Comparison of ENCODE assay signal across 10 mouse cellular contexts in the genomic region with DNA sequence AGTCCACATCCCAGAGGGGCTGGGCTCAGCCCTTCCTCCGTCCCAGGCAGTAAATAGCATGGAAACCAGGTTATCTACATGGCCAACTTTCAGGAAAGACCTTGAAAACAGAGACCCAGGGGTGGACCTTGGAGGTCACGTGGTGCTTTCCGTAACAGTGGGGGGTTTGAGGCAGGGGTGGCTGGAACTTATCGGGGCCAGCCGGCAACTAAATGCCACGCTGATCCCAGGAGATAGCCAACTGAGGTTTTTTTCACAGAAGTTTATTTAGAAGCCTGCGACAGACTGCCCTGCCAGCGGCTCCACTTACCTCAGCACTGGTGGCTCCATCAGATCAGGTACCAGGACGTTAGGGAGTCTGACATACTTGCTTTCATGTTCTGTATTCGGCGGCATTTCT. TPM values are rescaled to one million over a fixed set of nuclear protein-coding genes. Genes with fewer than 3 reads are reported as not detected.
DNase-seq lines count a peak whose midpoint lies in the region; ATAC-seq and TF ChIP-seq lines count a peak whose summit lies in the region.
"Had no signal": no experiment of that assay in that cellular context is flagged by ENCODE, and none has a peak within 500 bp of the region (broad histone marks: within the 10 kb centered on the region; RNA-seq: fewer than 3 reads in every experiment).

No protein-coding gene starts in this region.

- ATAC-seq in hindbrain, embryonic 14.5 days (ENCODE audit: low FRiP score) = no peak
- ATAC-seq in hindbrain, embryonic 13.5 days (ENCODE audit: low FRiP score) = no peak
- ATAC-seq in liver, embryonic 14.5 days (ENCODE audit: insufficient read depth) = peak; percentile 70
- ATAC-seq: Patski had no signal

- H3K9ac ChIP-seq in hindbrain, embryonic 14.5 days = no peak overlapping the region
- no peak overlapping the region for H3K9ac ChIP-seq in hindbrain, embryonic 13.5 days
- no peak overlapping the region for H3K9ac ChIP-seq in liver, embryonic 14.5 days (replicated peaks)

- H3K36me3 ChIP-seq in hindbrain, embryonic 10.5 days = no peaks in the 10 kb centered on the region
- no peaks in the 10 kb centered on the region for H3K36me3 ChIP-seq in hindbrain, embryonic 14.5 days (replicated peaks; ENCODE audit: control insufficient read depth, insufficient read depth)
- no peaks in the 10 kb centered on the region for H3K36me3 ChIP-seq in hindbrain, embryonic 13.5 days
- H3K36me3 ChIP-seq in liver, embryonic 14.5 days (replicated peaks; ENCODE audit: control insufficient read depth, insufficient read depth, low read depth) = no peaks in the 10 kb centered on the region
- H3K36me3 ChIP-seq in thymus, adult 2 months (ENCODE audit: control insufficient read depth, insufficient read depth, low read length) = no peaks in the 10 kb centered on the region

- peak; percentile 12 for DNase-seq in hindbrain, embryonic 10.5 days (ENCODE audit: low spot score)
- DNase-seq in hindbrain, embryonic 14.5 days (ENCODE audit: low spot score) = no peak
- DNase-seq in c-Kit-positive CD71-positive TER-119-negative erythroid progenitor cells, embryonic 14.5 days (ENCODE audit: low read depth) = peak; percentile 20
- DNase-seq in liver, embryonic 14.5 days (ENCODE audit: low read depth in 3 of 3, low spot score in 3 of 3) = no peak
- no peak for DNase-seq in thymus, adult 2 months
- no peak for DNase-seq in MN1 (ENCODE audit: low spot score)
- no peak for DNase-seq in ovary, postnatal 10 days (ENCODE audit: low spot score)
- DNase-seq: cerebellum, adult 2 months had no signal

- no peak overlapping the region for H3K4me2 ChIP-seq in hindbrain, embryonic 14.5 days (replicated peaks)
- peak overlapping the region; percentile 29; the same call in 1 of the 2 replicates for H3K4me2 ChIP-seq in hindbrain, embryonic 13.5 days
- peak overlapping the region; percentile 48 for H3K4me2 ChIP-seq in liver, embryonic 14.5 days (ENCODE audit: low read depth)

- TF ChIP-seq CTCF in liver, embryonic 14.5 days (IDR thresholded peaks at IDR 0.05; ENCODE audit: low read depth) = no peak
- TF ChIP-seq CTCF in thymus, adult 2 months (IDR thresholded peaks at IDR 0.05; ENCODE audit: borderline replicate concordance, control insufficient read depth, extremely low read depth, insufficient read depth, low read length, poor library complexity) = no peak

- no peak overlapping the region for H3K27ac ChIP-seq in hindbrain, embryonic 10.5 days
- no peak overlapping the region for H3K27ac ChIP-seq in hindbrain, embryonic 14.5 days
- H3K27ac ChIP-seq in hindbrain, embryonic 13.5 days = no peak overlapping the region
- H3K27ac ChIP-seq in liver, embryonic 14.5 days = no peak overlapping the region
- no peak overlapping the region for H3K27ac ChIP-seq in thymus, adult 2 months (ENCODE audit: control insufficient read depth, insufficient read depth, low read length)

- H3K9me3 ChIP-seq in hindbrain, embryonic 10.5 days = no peaks in the 10 kb centered on the region
- no peaks in the 10 kb centered on the region for H3K9me3 ChIP-seq in hindbrain, embryonic 14.5 days (ENCODE audit: control insufficient read depth, low read length)
- H3K9me3 ChIP-seq in hindbrain, embryonic 13.5 days = no peaks in the 10 kb centered on the region
- no peaks in the 10 kb centered on the region for H3K9me3 ChIP-seq in liver, embryonic 14.5 days (ENCODE audit: control insufficient read depth, low read length)

- peaks cover 22% of the 10 kb centered on the region for H3K27me3 ChIP-seq in hindbrain, embryonic 10.5 days (ENCODE audit: insufficient read depth, poor library complexity, severe bottlenecking)
- no peaks in the 10 kb centered on the region; the same call in 1 of the 2 replicates for H3K27me3 ChIP-seq in hindbrain, embryonic 14.5 days (ENCODE audit: control insufficient read depth, insufficient read depth, low read length)
- H3K27me3 ChIP-seq in hindbrain, embryonic 13.5 days = peaks cover 26% of the 10 kb centered on the region
- H3K27me3 ChIP-seq in liver, embryonic 14.5 days (ENCODE audit: control insufficient read depth, insufficient read depth, low read length) = no peaks in the 10 kb centered on the region; the same call in 1 of the 2 replicates
- H3K27me3 ChIP-seq in thymus, adult 2 months (ENCODE audit: control insufficient read depth, insufficient read depth, low read length) = no peaks in the 10 kb centered on the region
- H3K27me3 ChIP-seq: Patski had no signal

- peak overlapping the region; percentile 30 for H3K4me3 ChIP-seq in hindbrain, embryonic 10.5 days
- H3K4me3 ChIP-seq in hindbrain, embryonic 14.5 days (replicated peaks; ENCODE audit: low read length) = no peak overlapping the region
- no peak overlapping the region for H3K4me3 ChIP-seq in hindbrain, embryonic 13.5 days
- H3K4me3 ChIP-seq in liver, embryonic 14.5 days (ENCODE audit: insufficient read depth in 1 of 2, low read depth in 2 of 2, low read length in 2 of 2) = peak overlapping the region; percentile 28 to 34
- H3K4me3 ChIP-seq in thymus, adult 2 months (ENCODE audit: control insufficient read depth, insufficient read depth, low read length) = no peak overlapping the region

- TF ChIP-seq EP300 in liver, embryonic 14.5 days (IDR thresholded peaks at IDR 0.05; ENCODE audit: low read depth) = 0 out of 2 replicates have a peak, but pooled peaks have one; percentile 20

- 8% methylated on average over 11 of the region's 11 CpGs for WGBS in hindbrain, embryonic 10.5 days
- WGBS in hindbrain, embryonic 14.5 days = 11% methylated on average over 11 of the region's 11 CpGs
- 10% methylated on average over 11 of the region's 11 CpGs for WGBS in hindbrain, embryonic 13.5 days
- 2% methylated on average over 11 of the region's 11 CpGs for WGBS in liver, embryonic 14.5 days (ENCODE audit: insufficient replicate concordance)
- WGBS in thymus, adult 2 months = 29% methylated on average over 11 of the region's 11 CpGs

- TF ChIP-seq POLR2A in thymus, adult 2 months (IDR thresholded peaks at IDR 0.05; ENCODE audit: control insufficient read depth, extremely low read depth, insufficient read depth, low read length, poor library complexity) = no peak

- H3K4me1 ChIP-seq in hindbrain, embryonic 10.5 days (replicated peaks) = peaks cover 6% of the 10 kb centered on the region
- H3K4me1 ChIP-seq in hindbrain, embryonic 14.5 days (replicated peaks; ENCODE audit: control insufficient read depth, insufficient read depth, low read length) = no peaks in the 10 kb centered on the region
- 0 out of 2 replicates have a peak, but pooled peaks cover 4% of the 10 kb centered on the region for H3K4me1 ChIP-seq in hindbrain, embryonic 13.5 days (replicated peaks)
- peaks cover 2 to 7% of the 10 kb centered on the region in 2 experiments; a peak in 3 of 4 replicates for H3K4me1 ChIP-seq in liver, embryonic 14.5 days (replicated peaks; ENCODE audit: control insufficient read depth in 2 of 2, insufficient read depth in 2 of 2, low read length in 1 of 2)
- H3K4me1 ChIP-seq in thymus, adult 2 months (replicated peaks; ENCODE audit: control insufficient read depth, insufficient read depth, low read length) = no peaks in the 10 kb centered on the region

RNA-seq across cellular contexts. Expression of a gene that starts 16.2 kb away (rescaled TPM):
- 14.2 and 16.8 TPM in 2 replicates for polyA plus RNA-seq in hindbrain, embryonic 10.5 days (2016; fragmentation: Nextera tagmentation; extraction: Ambion mirVana)
- polyA plus RNA-seq in hindbrain, embryonic 14.5 days (2014; fragmentation: Nextera tagmentation; extraction: Ambion mirVana) = 28.2 and 29.0 TPM in 2 replicates
- 32.3 and 59.4 TPM in 2 replicates for polyA plus RNA-seq in hindbrain, embryonic 13.5 days (2015; fragmentation: Nextera tagmentation; extraction: Ambion mirVana)
- polyA plus RNA-seq in liver, embryonic 14.5 days (2012; rRNA removed) = 0.16 and 0.30 TPM in 2 replicates
- 0.38 and 0.63 TPM in 2 replicates for polyA plus RNA-seq in liver, embryonic 14.5 days (2014; fragmentation: Nextera tagmentation; extraction: Ambion mirVana)
- 87.2 and 126 TPM in 2 replicates for polyA plus RNA-seq in thymus, adult 2 months (2012; rRNA removed)

RNA-seq across cellular contexts. Expression of a gene that starts 16.7 kb away (rescaled TPM):
- polyA plus RNA-seq in hindbrain, embryonic 10.5 days (2016; fragmentation: Nextera tagmentation; extraction: Ambion mirVana) = 0.54 TPM in 1 of 2 replicates, not detected in the other
- polyA plus RNA-seq in hindbrain, embryonic 14.5 days (2014; fragmentation: Nextera tagmentation; extraction: Ambion mirVana) = 1.1 and 1.2 TPM in 2 replicates
- 1.4 and 2.7 TPM in 2 replicates for polyA plus RNA-seq in hindbrain, embryonic 13.5 days (2015; fragmentation: Nextera tagmentation; extraction: Ambion mirVana)
- not detected in 2 replicates for polyA plus RNA-seq in liver, embryonic 14.5 days (2012; rRNA removed)
- polyA plus RNA-seq in liver, embryonic 14.5 days (2014; fragmentation: Nextera tagmentation; extraction: Ambion mirVana) = not detected in 2 replicates
- polyA plus RNA-seq in thymus, adult 2 months (2012; rRNA removed) = not detected in 2 replicates
- polyA plus RNA-seq: cerebellum, adult 2 months; Patski had no signal

RNA-seq across cellular contexts. Expression of a gene that starts 24.9 kb away (rescaled TPM):
- polyA plus RNA-seq in hindbrain, embryonic 10.5 days (2016; fragmentation: Nextera tagmentation; extraction: Ambion mirVana) = 0.75 and 1.0 TPM in 2 replicates
- 0.36 and 0.52 TPM in 2 replicates for polyA plus RNA-seq in hindbrain, embryonic 14.5 days (2014; fragmentation: Nextera tagmentation; extraction: Ambion mirVana)
- polyA plus RNA-seq in hindbrain, embryonic 13.5 days (2015; fragmentation: Nextera tagmentation; extraction: Ambion mirVana) = 1.1 and 2.5 TPM in 2 replicates
- polyA plus RNA-seq in liver, embryonic 14.5 days (2012; rRNA removed) = not detected in 2 replicates
- polyA plus RNA-seq in liver, embryonic 14.5 days (2014; fragmentation: Nextera tagmentation; extraction: Ambion mirVana) = not detected in 2 replicates
- not detected in 2 replicates for polyA plus RNA-seq in thymus, adult 2 months (2012; rRNA removed)
- polyA plus RNA-seq: cerebellum, adult 2 months; Patski had no signal

Comparison
In these comparisons a context has a peak if more than half of its experiments do, and no peak if none do; other contexts are left out.
1. DNase-seq: peak in hindbrain, embryonic 10.5 days (single experiment) and c-Kit-positive CD71-positive TER-119-negative erythroid progenitor cells, embryonic 14.5 days (single experiment); none in hindbrain, embryonic 14.5 days (single experiment), liver, embryonic 14.5 days (0 of 3), thymus, adult 2 months (single experiment), MN1 (single experiment) and ovary, postnatal 10 days (single experiment).
2. H3K4me3 ChIP-seq: peak in hindbrain, embryonic 10.5 days (single experiment) and liver, embryonic 14.5 days (2 of 2); none in hindbrain, embryonic 14.5 days (single experiment), hindbrain, embryonic 13.5 days (single experiment) and thymus, adult 2 months (single experiment).